Mouse (Mus musculus) liver, embryonic 15.5 days (tissue): ENCODE results near the gene Tmem106a. TPM values are rescaled to one million over a fixed set of nuclear protein-coding genes. Genes with fewer than 3 reads are reported as not detected.
"Not testable (repeated sequence)": the region's sequence is repeated elsewhere in the genome, so short reads cannot be mapped to it uniquely, and the experiment has no call there.

Experiments
- ATAC-seq: fragments of 200-750 bp; cut with Nextera tagmentation; 2 replicates; pipeline ENCODE4 v1.8.0; 2017; ENCODE audit warnings: moderate number of reproducible peaks, mild to moderate bottlenecking, moderate library complexity; ENCODE audit not compliant: insufficient read depth
- H3K27ac ChIP-seq: fragments of 300-500 bp; sonication (generic); replicated peaks from 2 replicates; pipeline ENCODE4 v1.5.1; 2015; ENCODE audit warnings: mild to moderate bottlenecking, inconsistent platforms
- H3K27me3 ChIP-seq: fragments of 300-500 bp; sonication (generic); 2 replicates; pipeline ENCODE4 v1.6.1; 2015; ENCODE audit warnings: mild to moderate bottlenecking, inconsistent platforms
- H3K36me3 ChIP-seq: fragments of 300-500 bp; sonication (generic); replicated peaks from 2 replicates; pipeline ENCODE4 v1.6.1; 2015; ENCODE audit warnings: moderate library complexity, mild to moderate bottlenecking, inconsistent platforms
- H3K4me1 ChIP-seq: fragments of 300-500 bp; sonication (generic); replicated peaks from 2 replicates; pipeline ENCODE4 v1.6.1; 2015; ENCODE audit warnings: inconsistent platforms
- H3K4me2 ChIP-seq: fragments of 300-500 bp; sonication (generic); 2 replicates; pipeline ENCODE4 v1.6.1; 2015; ENCODE audit warnings: moderate library complexity, mild to moderate bottlenecking, inconsistent platforms
- H3K4me3 ChIP-seq: fragments of 300-500 bp; sonication (generic); replicated peaks from 2 replicates; pipeline ENCODE4 v1.5.1; 2015; ENCODE audit warnings: mild to moderate bottlenecking, inconsistent platforms
- H3K9ac ChIP-seq: fragments of 300-500 bp; sonication (generic); 2 replicates; pipeline ENCODE4 v1.6.1; 2015; ENCODE audit warnings: moderate library complexity, mild to moderate bottlenecking, inconsistent platforms
- H3K9me3 ChIP-seq: fragments of 300-500 bp; sonication (generic); replicated peaks from 2 replicates; pipeline ENCODE4 v1.6.1; 2016; ENCODE audit warnings: inconsistent platforms
- WGBS: fragments of 180-500 bp; shearing (Covaris S2); methylation state at CpG from one replicate; pipeline ENCODE4 v1.1.7; 2015; ENCODE audit warnings: mixed read lengths; ENCODE audit not compliant: insufficient replicate concordance; 5-methylcytosine and 5-hydroxymethylcytosine counted together
- polyA plus RNA-seq: library from polyadenylated mRNA; unstranded; fragments of >200 nt; fragmentation: Nextera tagmentation; extraction: Ambion mirVana; gene quantifications from 2 replicates; pipeline ENCODE4 v1.2.1, GENCODE M21; 2015

The Tmem106a gene
- polyA plus RNA-seq, 1 experiment from 2014 or later, result 7.7 TPM

- WGBS, result 7% methylated on average over 3 of the region's 3 CpGs
- H3K4me2 ChIP-seq, result no peak overlapping the region
- H3K4me3 ChIP-seq, result no peak overlapping the region
- H3K4me1 ChIP-seq, result peaks cover 9% of the 10 kb centered on the region
- peaks cover 33% of the 10 kb centered on the region for H3K27me3 ChIP-seq
- H3K36me3 ChIP-seq, result no peaks in the 10 kb centered on the region
- ATAC-seq, result no peak
- H3K9me3 ChIP-seq, result no peaks in the 10 kb centered on the region
- H3K27ac ChIP-seq, result no peak overlapping the region
- H3K9ac ChIP-seq, result no peak overlapping the region
These were observed 20.4 kb downstream of the Tmem106a start for GRCm38 (mm10) chr11:101602491-101602890.

- no peak for ATAC-seq
- Histone ChIP-seq H3K4me3 (no peak overlapping the region; the same call in 1 of the 2 replicates), H3K9me3 (no peaks in the 10 kb centered on the region), H3K27me3 (peaks cover 25% of the 10 kb centered on the region), H3K4me1 (peaks cover 9% of the 10 kb centered on the region), H3K9ac (no peak overlapping the region), H3K36me3 (no peaks in the 10 kb centered on the region), H3K27ac (no peak overlapping the region), H3K4me2 (peak overlapping the region; percentile 64)
- 4% methylated on average over 3 of the region's 3 CpGs for WGBS
These were observed 22.1 kb downstream of the Tmem106a start for GRCm38 (mm10) chr11:101604116-101604515.

GRCm38 (mm10) chr11:101604531-101605453 is 22.8 kb downstream of the Tmem106a start:
- peak; percentile 82 for ATAC-seq
- peaks cover 18% of the 10 kb centered on the region for H3K27me3 ChIP-seq
- peak overlapping the region; percentile 64 for H3K4me2 ChIP-seq
- WGBS, result under 1% methylated on average over 30 of the region's 30 CpGs
- H3K9ac ChIP-seq, H3K36me3 ChIP-seq, H3K9me3 ChIP-seq, H3K4me1 ChIP-seq: not testable (repeated sequence)
- peak overlapping the region; percentile 87 for H3K27ac ChIP-seq
- H3K4me3 ChIP-seq, result peak overlapping the region; percentile 42

- H3K9ac ChIP-seq, H3K36me3 ChIP-seq, H3K4me3 ChIP-seq, H3K4me2 ChIP-seq, H3K27me3 ChIP-seq, ATAC-seq, H3K9me3 ChIP-seq, H3K27ac ChIP-seq: not testable (repeated sequence)
- peaks cover 15% of the 10 kb centered on the region for H3K4me1 ChIP-seq
- 78% methylated on average over 4 of the region's 4 CpGs for WGBS
These were observed 25.1 kb downstream of the Tmem106a start for GRCm38 (mm10) chr11:101607134-101607533.

DNA sequence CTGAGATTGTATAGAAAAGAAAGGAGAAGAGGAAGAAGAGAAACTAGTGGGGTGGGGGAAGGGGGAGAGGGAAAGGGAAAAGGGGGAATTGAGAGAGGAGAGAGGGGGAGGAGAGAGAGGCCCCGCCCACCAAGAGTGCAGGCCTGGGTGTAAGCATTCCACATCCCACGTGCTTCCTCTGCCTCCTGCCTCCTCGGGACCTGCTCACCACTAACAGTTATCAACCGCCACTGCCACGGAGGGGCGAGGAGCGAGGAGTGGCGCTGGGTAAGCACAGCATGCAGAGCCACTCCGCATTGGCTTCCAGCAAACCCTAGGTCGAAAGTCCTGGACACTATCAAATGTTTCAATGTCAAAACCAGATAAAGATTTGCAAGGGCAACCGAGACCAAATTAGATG is 28.4 kb downstream of the Tmem106a start:
- 11% methylated on average over 11 of the region's 11 CpGs for WGBS
- H3K27me3 ChIP-seq, result no peaks in the 10 kb centered on the region
- no peak overlapping the region for H3K9ac ChIP-seq
- no peaks in the 10 kb centered on the region for H3K9me3 ChIP-seq
- peak overlapping the region; percentile 35 for H3K4me2 ChIP-seq
- peaks cover 23% of the 10 kb centered on the region for H3K4me1 ChIP-seq
- H3K4me3 ChIP-seq, result no peak overlapping the region
- ATAC-seq, result no peak
- H3K36me3 ChIP-seq, result no peaks in the 10 kb centered on the region
- no peak overlapping the region for H3K27ac ChIP-seq

DNA sequence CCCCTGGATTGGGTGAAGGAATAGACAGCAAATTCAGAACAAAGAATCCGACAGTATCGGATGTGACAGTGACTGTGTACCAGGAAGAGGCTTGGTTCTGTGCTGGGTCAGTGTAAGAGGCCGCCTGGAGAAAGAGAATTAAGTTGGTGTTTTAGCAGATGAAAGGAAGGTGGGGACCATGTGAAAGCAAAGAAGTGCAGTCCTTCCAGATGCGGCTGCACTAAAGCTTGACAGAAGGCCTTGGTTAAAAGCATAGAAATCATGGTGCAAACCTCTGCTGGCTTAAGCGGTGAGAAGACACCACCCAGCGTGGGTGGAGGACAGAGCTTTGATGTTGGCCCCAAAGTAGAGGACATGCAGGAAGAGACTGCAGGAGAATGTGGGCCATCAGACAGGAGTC is 31.6 kb downstream of the Tmem106a start:
- Histone ChIP-seq H3K4me1 (peaks cover 54% of the 10 kb centered on the region), H3K4me2 (no peak overlapping the region), H3K27me3 (peaks cover 13% of the 10 kb centered on the region), H3K27ac (no peak overlapping the region), H3K4me3 (no peak overlapping the region), H3K36me3 (no peaks in the 10 kb centered on the region), H3K9me3 (no peaks in the 10 kb centered on the region), H3K9ac (no peak overlapping the region)
- no peak for ATAC-seq
- WGBS, result 66% methylated on average over 6 of the region's 6 CpGs

DNA sequence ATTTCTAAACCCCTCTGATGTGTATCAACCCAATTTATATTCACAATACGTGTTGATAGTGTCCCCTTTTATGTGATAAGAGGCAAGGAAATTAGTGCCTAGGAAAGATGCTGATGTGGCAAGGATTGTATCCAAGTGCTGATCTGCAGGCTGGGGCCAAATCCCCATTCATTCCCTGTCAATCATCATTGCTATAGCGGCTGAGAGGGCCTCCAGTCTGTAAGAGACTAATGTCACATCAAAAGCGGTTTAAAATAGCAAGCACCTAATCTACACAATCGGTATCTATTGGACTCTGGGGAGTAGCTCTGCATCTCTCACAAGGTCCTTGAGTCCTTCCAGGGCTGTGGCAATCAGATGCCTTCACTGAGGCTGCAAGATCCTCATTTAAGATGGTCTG is 32.1 kb downstream of the Tmem106a start:
- H3K4me2 ChIP-seq, result no peak overlapping the region
- H3K9ac ChIP-seq, result no peak overlapping the region
- no peak overlapping the region for H3K4me3 ChIP-seq
- H3K9me3 ChIP-seq, result no peaks in the 10 kb centered on the region
- H3K36me3 ChIP-seq, result no peaks in the 10 kb centered on the region
- peaks cover 13% of the 10 kb centered on the region for H3K27me3 ChIP-seq
- H3K27ac ChIP-seq, result no peak overlapping the region
- H3K4me1 ChIP-seq, result peaks cover 54% of the 10 kb centered on the region
- 59% methylated on average over 4 of the region's 4 CpGs for WGBS
- ATAC-seq, result no peak

GRCm38 (mm10) chr11:101615380-101615779 is 33.3 kb downstream of the Tmem106a start:
- peak overlapping the region; percentile 55; the same call in 1 of the 2 replicates for H3K27ac ChIP-seq
- H3K9ac ChIP-seq, result 0 out of 2 replicates have a peak overlapping the region, but pooled peaks have one; percentile 2
- H3K27me3 ChIP-seq, result peaks cover 13% of the 10 kb centered on the region
- WGBS, result 21% methylated on average over 6 of the region's 6 CpGs
- no peaks in the 10 kb centered on the region for H3K9me3 ChIP-seq
- no peaks in the 10 kb centered on the region for H3K36me3 ChIP-seq
- H3K4me2 ChIP-seq, result peak overlapping the region; percentile 37
- peaks cover 54% of the 10 kb centered on the region for H3K4me1 ChIP-seq
- no peak overlapping the region for H3K4me3 ChIP-seq
- peak; percentile 74 for ATAC-seq

GRCm38 (mm10) chr11:101616104-101616503 is 34.1 kb downstream of the Tmem106a start:
- H3K36me3 ChIP-seq, result no peaks in the 10 kb centered on the region
- peaks cover 13% of the 10 kb centered on the region for H3K27me3 ChIP-seq
- peak overlapping the region; percentile 37 for H3K4me2 ChIP-seq
- 48% methylated on average over 8 of the region's 8 CpGs for WGBS
- H3K9ac ChIP-seq, result no peak overlapping the region
- no peak overlapping the region for H3K4me3 ChIP-seq
- H3K4me1 ChIP-seq, result peaks cover 48% of the 10 kb centered on the region
- no peaks in the 10 kb centered on the region for H3K9me3 ChIP-seq
- ATAC-seq, result peak; percentile 53
- H3K27ac ChIP-seq, result peak overlapping the region; percentile 55; the same call in 1 of the 2 replicates

DNA sequence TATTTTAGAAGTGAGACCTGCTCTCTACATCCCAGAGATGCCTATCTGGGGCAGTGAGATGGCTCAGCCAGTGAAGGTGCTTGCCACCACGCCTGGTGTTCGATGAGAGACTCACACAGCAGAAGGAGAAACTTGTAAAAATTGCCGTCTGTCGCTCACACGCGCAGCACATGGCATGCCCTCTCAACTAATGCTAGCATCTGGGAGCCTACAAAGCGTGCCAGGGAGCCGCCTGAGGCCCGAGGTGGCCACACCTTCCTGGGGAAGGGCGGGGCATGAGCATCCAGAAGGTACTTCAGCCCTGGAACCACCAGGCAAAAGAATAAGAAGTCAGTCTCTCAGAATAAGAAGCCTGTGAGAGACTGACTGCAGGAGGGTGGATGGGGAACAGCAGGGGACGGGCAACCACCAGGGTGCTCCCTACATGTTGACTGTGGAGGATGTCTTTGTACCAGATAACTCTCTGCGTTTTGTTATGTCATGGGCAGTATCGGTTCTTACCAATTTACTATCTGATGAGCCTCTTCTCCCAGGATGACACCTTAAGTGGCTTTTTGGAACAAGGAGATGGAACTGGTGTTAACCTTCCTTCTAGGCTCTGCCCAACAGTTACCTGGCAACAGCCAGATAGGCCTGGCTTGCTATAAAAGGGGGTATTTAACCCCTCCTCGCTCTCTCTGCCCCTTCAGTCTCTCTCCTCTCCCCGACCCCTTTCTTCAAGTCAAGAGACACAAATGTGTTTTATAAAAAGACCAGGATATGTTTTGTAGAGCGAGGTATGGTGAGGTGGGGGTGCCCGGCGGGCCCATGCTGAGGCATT is 35.1 kb downstream of the Tmem106a start:
- Histone ChIP-seq H3K4me1 (peaks cover 48% of the 10 kb centered on the region), H3K9ac (no peak overlapping the region), H3K27me3 (peaks cover 13% of the 10 kb centered on the region), H3K27ac (peak overlapping the region; percentile 42; the same call in 1 of the 2 replicates), H3K36me3 (no peaks in the 10 kb centered on the region), H3K9me3 (no peaks in the 10 kb centered on the region), H3K4me3 (no peak overlapping the region), H3K4me2 (peak overlapping the region; percentile 44)
- WGBS, result 24% methylated on average over 18 of the region's 18 CpGs
- ATAC-seq, result 0 out of 2 replicates have a peak, but pooled peaks have one; percentile 26

- 12% methylated on average over 8 of the region's 8 CpGs for WGBS
- H3K4me2 ChIP-seq, result peak overlapping the region; percentile 3; the same call in 1 of the 2 replicates
- no peak for ATAC-seq
These were observed 35.8 kb downstream of the Tmem106a start for GRCm38 (mm10) chr11:101617849-101618248.

More at GRCm38 (mm10) chr11:101617849-101618248, 35.8 kb downstream of the Tmem106a start:
- H3K27ac ChIP-seq, result no peak overlapping the region
- peaks cover 13% of the 10 kb centered on the region for H3K27me3 ChIP-seq
- no peaks in the 10 kb centered on the region for H3K9me3 ChIP-seq
- H3K4me3 ChIP-seq, result no peak overlapping the region
- H3K36me3 ChIP-seq, result no peaks in the 10 kb centered on the region
- no peak overlapping the region for H3K9ac ChIP-seq
- H3K4me1 ChIP-seq, result peaks cover 48% of the 10 kb centered on the region
